Mouse (Mus musculus) limb, embryonic 15.5 days (tissue): ENCODE results near the gene Scp2. TPM values are rescaled to one million over a fixed set of nuclear protein-coding genes. Genes with fewer than 3 reads are reported as not detected.

Experiments used
- ATAC-seq: fragments of 200-750 bp; cut with Nextera tagmentation; 2 replicates; pipeline ENCODE4 v1.8.0; 2017; ENCODE audit warnings: low read depth, moderate TSS enrichment; ENCODE audit not compliant: insufficient number of reproducible peaks, low FRiP score, low TSS enrichment
- H3K27ac ChIP-seq: fragments of 300-500 bp; sonication (generic); 2 replicates; pipeline ENCODE4 v1.5.1; 2015; ENCODE audit warnings: moderate library complexity, mild to moderate bottlenecking, inconsistent platforms
- H3K27me3 ChIP-seq: fragments of 300-500 bp; sonication (generic); 2 replicates; pipeline ENCODE4 v1.6.1; 2015; ENCODE audit warnings: inconsistent platforms
- H3K36me3 ChIP-seq: fragments of 300-500 bp; sonication (generic); 2 replicates; pipeline ENCODE4 v1.6.1; 2015; ENCODE audit warnings: inconsistent platforms
- H3K4me1 ChIP-seq: fragments of 300-500 bp; sonication (generic); 2 replicates; pipeline ENCODE4 v1.6.1; 2015; ENCODE audit warnings: inconsistent platforms
- H3K4me2 ChIP-seq: fragments of 300-500 bp; sonication (generic); 2 replicates; pipeline ENCODE4 v1.6.1; 2015; ENCODE audit warnings: mild to moderate bottlenecking, inconsistent platforms
- H3K4me3 ChIP-seq: fragments of 300-500 bp; sonication (generic); 2 replicates; pipeline ENCODE4 v1.5.1; 2015; ENCODE audit warnings: mild to moderate bottlenecking, inconsistent platforms
- H3K9ac ChIP-seq: fragments of 300-500 bp; sonication (generic); 2 replicates; pipeline ENCODE4 v1.6.1; 2015; ENCODE audit warnings: inconsistent platforms
- H3K9me3 ChIP-seq: fragments of 300-500 bp; sonication (generic); 2 replicates; pipeline ENCODE4 v1.6.1; 2016; ENCODE audit warnings: inconsistent platforms
- WGBS: fragments of 180-500 bp; shearing (Covaris S2); methylation state at CpG from one replicate; pipeline ENCODE4 v1.1.7; 2015; 5-methylcytosine and 5-hydroxymethylcytosine counted together
- polyA plus RNA-seq: library from polyadenylated mRNA; unstranded; fragments of >200 nt; fragmentation: Nextera tagmentation; extraction: Ambion mirVana; gene quantifications from 2 replicates; pipeline ENCODE4 v1.2.1, GENCODE M21; 2015

Scp2 gene
- polyA plus RNA-seq, 1 experiment from 2014 or later, result 225 TPM

GRCm38 (mm10) chr4:108136938-108137337, 7.9 kb downstream of the Scp2 start:
- Histone ChIP-seq H3K27me3 (no peaks in the 10 kb centered on the region), H3K9me3 (no peaks in the 10 kb centered on the region), H3K9ac (no peak overlapping the region), H3K36me3 (no peaks in the 10 kb centered on the region), H3K4me3 (no peak overlapping the region), H3K4me2 (no peak overlapping the region), H3K27ac (no peak overlapping the region), H3K4me1 (no peaks in the 10 kb centered on the region)
- no peak for ATAC-seq
- WGBS, result 90% methylated on average over 5 of the region's 5 CpGs

DNA sequence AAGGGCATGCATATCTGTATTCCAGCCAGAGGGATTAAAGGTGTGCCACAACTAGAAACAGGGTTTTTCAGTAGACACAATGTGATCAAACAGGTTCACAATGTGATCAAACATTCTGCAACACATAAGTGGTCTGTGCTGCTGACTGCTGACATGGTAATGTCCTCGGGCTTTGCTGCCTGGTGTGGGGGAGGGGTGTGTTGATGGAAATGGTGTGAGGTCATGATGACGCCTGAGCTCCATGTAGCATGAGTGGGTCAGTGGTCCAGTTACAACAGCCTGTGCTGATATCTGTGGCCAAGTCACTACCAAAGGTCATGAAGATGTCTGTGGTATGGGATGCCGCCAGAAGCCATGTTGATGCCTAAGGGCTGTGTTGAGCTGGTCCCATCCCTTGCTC, 14.3 kb downstream of the Scp2 start:
- no peak for ATAC-seq

GRCm38 (mm10) chr4:108128339-108128738, 16.5 kb downstream of the Scp2 start:
- no peaks in the 10 kb centered on the region for H3K4me1 ChIP-seq
- H3K9me3 ChIP-seq, result no peaks in the 10 kb centered on the region
- H3K27me3 ChIP-seq, result no peaks in the 10 kb centered on the region
- no peak overlapping the region for H3K4me3 ChIP-seq
- no peak overlapping the region for H3K9ac ChIP-seq
- H3K4me2 ChIP-seq, result no peak overlapping the region
- WGBS, result 86% methylated on average over 2 of the region's 2 CpGs
- ATAC-seq, result no peak
- no peak overlapping the region for H3K27ac ChIP-seq
- H3K36me3 ChIP-seq, result no peaks in the 10 kb centered on the region

More for the DNA sequence above, 14.3 kb downstream of the Scp2 start:
- no peak overlapping the region for H3K9ac ChIP-seq
- no peaks in the 10 kb centered on the region for H3K27me3 ChIP-seq
- H3K4me2 ChIP-seq, result no peak overlapping the region
- H3K4me1 ChIP-seq, result no peaks in the 10 kb centered on the region
- no peaks in the 10 kb centered on the region for H3K36me3 ChIP-seq
- no peaks in the 10 kb centered on the region for H3K9me3 ChIP-seq
- no peak overlapping the region for H3K27ac ChIP-seq
- WGBS, result 92% methylated on average over 3 of the region's 3 CpGs
- no peak overlapping the region for H3K4me3 ChIP-seq

DNA sequence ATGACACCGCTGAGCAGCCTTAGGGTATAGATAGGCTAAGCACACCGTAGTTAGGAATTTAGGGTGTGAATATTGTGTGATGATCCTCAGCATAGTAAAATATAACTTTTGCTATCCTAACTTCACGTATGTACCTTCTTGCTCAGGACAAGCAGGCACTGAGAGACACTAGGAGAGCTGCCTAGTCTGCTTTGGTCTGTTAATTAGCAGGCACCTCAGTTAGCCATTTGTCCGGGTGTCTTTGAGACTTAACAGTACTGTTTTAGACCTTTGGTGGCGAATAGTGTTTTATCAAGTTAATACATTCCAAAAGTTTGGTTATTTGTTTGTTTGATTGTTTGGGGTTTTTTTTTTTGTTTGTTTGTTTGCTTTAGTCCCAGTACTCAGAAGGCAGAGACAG, 17.3 kb downstream of the Scp2 start:
- no peaks in the 10 kb centered on the region for H3K4me1 ChIP-seq
- no peak overlapping the region for H3K27ac ChIP-seq
- no peaks in the 10 kb centered on the region for H3K27me3 ChIP-seq
- no peak for ATAC-seq
- H3K9ac ChIP-seq, result no peak overlapping the region
- H3K4me2 ChIP-seq, result no peak overlapping the region
- no peaks in the 10 kb centered on the region for H3K36me3 ChIP-seq
- 83% methylated on average over 5 of the region's 5 CpGs for WGBS
- no peak overlapping the region for H3K4me3 ChIP-seq
- H3K9me3 ChIP-seq, result no peaks in the 10 kb centered on the region

DNA sequence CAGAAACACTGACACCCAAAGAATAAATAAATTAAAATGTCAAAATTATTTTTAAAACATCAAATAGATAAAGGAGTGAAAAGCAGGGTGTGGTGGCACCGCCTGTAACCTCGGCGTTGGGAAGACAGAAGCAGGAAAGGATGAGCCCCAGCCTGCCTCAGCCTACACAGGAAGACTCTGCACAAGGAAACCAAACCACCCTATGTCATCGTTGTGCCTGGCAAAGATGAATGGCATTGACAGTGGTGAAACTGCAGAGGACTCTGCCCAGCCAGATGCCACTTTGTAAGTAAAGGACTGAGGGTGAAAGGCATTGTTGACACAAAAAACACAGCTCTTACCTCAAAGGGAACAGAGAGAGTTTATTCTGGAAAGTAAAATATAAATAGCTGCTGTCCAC, 18.5 kb downstream of the Scp2 start:
- Histone ChIP-seq H3K4me2 (no peak overlapping the region), H3K27me3 (no peaks in the 10 kb centered on the region), H3K4me3 (no peak overlapping the region), H3K27ac (no peak overlapping the region), H3K36me3 (no peaks in the 10 kb centered on the region), H3K9ac (no peak overlapping the region), H3K9me3 (no peaks in the 10 kb centered on the region), H3K4me1 (no peaks in the 10 kb centered on the region)
- no peak for ATAC-seq
- WGBS, result 80% methylated on average over 4 of the region's 4 CpGs

DNA sequence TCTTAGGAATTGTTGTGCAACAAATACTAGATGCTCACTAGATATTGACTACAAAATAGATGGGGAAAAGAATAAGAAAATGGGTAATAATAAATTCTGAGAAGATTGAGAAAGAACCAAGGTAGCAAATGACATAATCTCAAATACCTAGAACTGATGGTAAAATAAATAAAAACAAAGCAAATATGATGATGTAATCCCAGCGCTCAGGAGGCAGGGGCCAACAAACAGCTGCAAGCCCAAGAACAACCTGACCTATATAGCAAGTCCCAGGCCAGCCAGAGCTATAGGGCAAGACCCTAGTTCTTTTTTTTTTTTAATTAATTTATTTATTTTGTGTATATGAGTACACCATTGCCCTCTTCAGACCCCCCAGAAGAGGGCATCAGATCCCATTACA, 20.7 kb downstream of the Scp2 start:
- Histone ChIP-seq H3K4me2 (no peak overlapping the region), H3K9ac (no peak overlapping the region), H3K4me3 (no peak overlapping the region), H3K4me1 (no peaks in the 10 kb centered on the region), H3K36me3 (no peaks in the 10 kb centered on the region), H3K9me3 (no peaks in the 10 kb centered on the region), H3K27ac (no peak overlapping the region), H3K27me3 (no peaks in the 10 kb centered on the region)
- ATAC-seq, result no peak
- WGBS, result 86% methylated on average over 1 of the region's 1 CpGs

GRCm38 (mm10) chr4:108117924-108118876, 26.6 kb downstream of the Scp2 start:
- WGBS, result 13% methylated on average over 45 of the region's 45 CpGs
- peak overlapping the region; percentile 56 for H3K4me2 ChIP-seq
- 0 out of 2 replicates have a peak, but pooled peaks cover 3% of the 10 kb centered on the region for H3K4me1 ChIP-seq
- peak; percentile 90 for ATAC-seq
- peak overlapping the region; percentile 53 for H3K9ac ChIP-seq
- peak overlapping the region; percentile 81 for H3K27ac ChIP-seq
- no peaks in the 10 kb centered on the region for H3K27me3 ChIP-seq
- no peaks in the 10 kb centered on the region for H3K9me3 ChIP-seq
- no peaks in the 10 kb centered on the region for H3K36me3 ChIP-seq
- H3K4me3 ChIP-seq, result peak overlapping the region; percentile 63

GRCm38 (mm10) chr4:108117488-108117887, 27.3 kb downstream of the Scp2 start:
- no peaks in the 10 kb centered on the region for H3K27me3 ChIP-seq
- no peak overlapping the region for H3K4me2 ChIP-seq
- H3K9ac ChIP-seq, result no peak overlapping the region
- no peak overlapping the region for H3K27ac ChIP-seq
- no peak overlapping the region for H3K4me3 ChIP-seq
- H3K36me3 ChIP-seq, result no peaks in the 10 kb centered on the region
- no peak for ATAC-seq
- 0 out of 2 replicates have a peak, but pooled peaks cover 3% of the 10 kb centered on the region for H3K4me1 ChIP-seq
- H3K9me3 ChIP-seq, result no peaks in the 10 kb centered on the region
- WGBS, result 90% methylated on average over 8 of the region's 8 CpGs

- H3K27me3 ChIP-seq, result no peaks in the 10 kb centered on the region
- 88% methylated on average over 2 of the region's 2 CpGs for WGBS
These were observed 28.3 kb downstream of the Scp2 start for GRCm38 (mm10) chr4:108116466-108116865.

DNA sequence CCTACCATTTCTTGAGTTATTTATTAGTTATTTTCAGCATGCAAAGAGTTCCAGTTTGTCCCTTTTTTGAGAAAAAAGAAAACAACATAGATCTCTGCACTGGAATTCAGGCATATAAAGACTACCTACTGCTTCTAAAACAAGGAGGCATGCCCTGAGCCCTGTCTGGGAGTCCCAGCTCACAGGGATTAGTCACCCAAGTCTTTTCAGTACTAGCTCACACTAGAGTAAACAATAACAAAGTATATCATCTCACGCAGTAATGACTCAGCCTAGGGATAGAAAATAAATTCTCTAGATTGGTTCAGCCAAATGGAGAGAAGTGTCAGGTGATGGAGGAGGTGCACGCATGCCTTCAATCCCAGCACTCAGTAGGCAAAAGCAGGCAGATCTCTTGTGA, 34.1 kb downstream of the Scp2 start:
- WGBS, result 84% methylated on average over 2 of the region's 2 CpGs
- Histone ChIP-seq H3K9ac (no peak overlapping the region), H3K4me1 (no peaks in the 10 kb centered on the region), H3K9me3 (no peaks in the 10 kb centered on the region), H3K4me3 (no peak overlapping the region), H3K27me3 (no peaks in the 10 kb centered on the region), H3K4me2 (no peak overlapping the region), H3K36me3 (peaks cover 6% of the 10 kb centered on the region; the same call in 1 of the 2 replicates), H3K27ac (no peak overlapping the region)
- no peak for ATAC-seq

More at GRCm38 (mm10) chr4:108116466-108116865, 28.3 kb downstream of the Scp2 start:
- no peak overlapping the region for H3K27ac ChIP-seq
- ATAC-seq, result no peak
- 0 out of 2 replicates have a peak, but pooled peaks cover 3% of the 10 kb centered on the region for H3K4me1 ChIP-seq
- H3K4me2 ChIP-seq, result no peak overlapping the region
- H3K4me3 ChIP-seq, result no peak overlapping the region
- no peak overlapping the region for H3K9ac ChIP-seq
- no peaks in the 10 kb centered on the region for H3K36me3 ChIP-seq
- H3K9me3 ChIP-seq, result no peaks in the 10 kb centered on the region

GRCm38 (mm10) chr4:108109728-108110127, 35.1 kb downstream of the Scp2 start:
- WGBS, result 95% methylated on average over 7 of the region's 7 CpGs
- H3K9me3 ChIP-seq, result no peaks in the 10 kb centered on the region
- no peak overlapping the region for H3K9ac ChIP-seq
- peaks cover 6% of the 10 kb centered on the region; the same call in 1 of the 2 replicates for H3K36me3 ChIP-seq
- H3K4me2 ChIP-seq, result no peak overlapping the region
- H3K4me3 ChIP-seq, result no peak overlapping the region
- H3K27ac ChIP-seq, result no peak overlapping the region
- ATAC-seq, result no peak
- H3K27me3 ChIP-seq, result no peaks in the 10 kb centered on the region
- H3K4me1 ChIP-seq, result no peaks in the 10 kb centered on the region

GRCm38 (mm10) chr4:108096345-108096744, 48.5 kb downstream of the Scp2 start, which contains the start of gene Podn:
Gene Podn (minus strand): TSS chr4:108096445.
- Histone ChIP-seq H3K9me3 (no peaks in the 10 kb centered on the region), H3K9ac (no peak within 1 kb of the TSS), H3K4me2 (no peak within 1 kb of the TSS), H3K27me3 (no peaks in the 10 kb centered on the region), H3K36me3 (no peaks in the 10 kb centered on the region), H3K4me3 (no peak within 1 kb of the TSS), H3K4me1 (no peaks in the 10 kb centered on the region), H3K27ac (no peak within 1 kb of the TSS)
- 73% methylated on average over 4 of the region's 4 CpGs for WGBS
- ATAC-seq, result no peak
